Mouse (Mus musculus): ENCODE measurements around the gene Btbd9. TPM values are rescaled to one million over a fixed set of nuclear protein-coding genes. Genes with fewer than 3 reads are reported as not detected.

Btbd9 gene
- polyA plus RNA-seq, 1 experiment, result 21.3 TPM

DNA sequence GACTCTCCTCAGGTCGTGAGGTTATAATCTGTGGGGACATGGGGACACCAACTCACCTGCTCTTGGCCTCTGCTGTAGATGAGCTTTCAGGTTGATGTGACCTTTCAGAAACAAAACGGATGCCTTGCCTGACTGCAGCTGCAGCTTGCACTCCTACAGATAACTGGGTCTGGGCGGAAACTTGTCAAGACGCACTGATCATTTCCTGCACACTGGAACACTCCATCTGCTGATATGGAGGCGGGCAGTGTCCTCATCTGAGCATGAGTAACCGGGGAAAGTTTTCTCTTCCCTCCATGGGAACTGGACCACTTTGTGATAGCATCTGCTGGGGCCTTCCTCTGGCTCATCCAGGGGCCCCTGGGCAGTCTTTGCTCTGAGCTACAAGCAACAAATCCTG lies 361.9 kb downstream of the Btbd9 start:
- Histone ChIP-seq H3K36me3 (ENCODE audit: control insufficient read depth, insufficient read depth) (no peaks in the 10 kb centered on the region), H3K79me2 (ENCODE audit: control insufficient read depth, insufficient read depth) (no peaks in the 10 kb centered on the region), H3ac (ENCODE audit: control insufficient read depth, insufficient read length) (no peak overlapping the region), H3K4me2 (ENCODE audit: low read depth) (no peak overlapping the region), H3K27me3 (ENCODE audit: control insufficient read depth, insufficient read depth, insufficient read length) (no peaks in the 10 kb centered on the region), H3K4me3 (no peak overlapping the region)
- TF ChIP-seq USF1 (IDR thresholded peaks at IDR 0.05; ENCODE audit: low read depth) (no peak), MAX (IDR thresholded peaks at IDR 0.05; ENCODE audit: low read depth) (no peak), REST (IDR thresholded peaks at IDR 0.05; ENCODE audit: insufficient read depth, insufficient read length) (no peak), POLR2AphosphoS2 (IDR thresholded peaks at IDR 0.05; ENCODE audit: insufficient read length, low read depth) (peak; percentile 11), POLR2A (IDR thresholded peaks at IDR 0.05; ENCODE audit: insufficient read length, low read depth) (no peak), MYOD1 (IDR thresholded peaks at IDR 0.05; ENCODE audit: control insufficient read depth in 1 of 3, insufficient read length in 2 of 3, low read depth in 2 of 3) (no peak), CEBPB (IDR thresholded peaks at IDR 0.05; ENCODE audit: insufficient read depth, poor library complexity, severe bottlenecking) (no peak), MYOG (IDR thresholded peaks at IDR 0.05; ENCODE audit: control insufficient read depth in 1 of 3, insufficient read depth in 1 of 3, insufficient read length in 2 of 3, low read depth in 2 of 3) (no peak)

DNA sequence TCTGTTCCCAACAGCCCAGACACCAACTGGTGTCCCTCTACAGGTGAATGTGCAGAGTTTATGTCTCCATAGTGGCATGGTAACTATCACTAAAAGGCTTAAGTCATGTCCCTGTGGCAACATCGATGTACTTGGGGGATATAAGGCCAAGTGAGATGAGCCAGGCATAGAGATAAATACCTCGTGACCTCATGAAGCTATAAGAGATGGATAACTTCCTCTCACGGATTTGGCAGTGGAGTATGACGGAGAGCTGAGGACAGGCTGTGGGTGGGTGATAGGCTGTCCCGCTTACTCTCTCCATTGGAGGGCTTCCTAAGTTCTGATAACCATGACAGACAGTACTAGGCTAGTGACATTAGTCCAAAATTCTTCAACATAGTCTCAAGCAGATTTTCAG lies 362.9 kb downstream of the Btbd9 start:
- H3K36me3 ChIP-seq (ENCODE audit: control insufficient read depth, insufficient read depth), result no peaks in the 10 kb centered on the region
- no peak overlapping the region for H3ac ChIP-seq (ENCODE audit: control insufficient read depth, insufficient read length)
- TF ChIP-seq MYOD1 (IDR thresholded peaks at IDR 0.05; ENCODE audit: control insufficient read depth in 1 of 3, insufficient read length in 2 of 3, low read depth in 2 of 3), result peak in 1 of 3 experiments; percentile 28
- no peak for TF ChIP-seq SRF (IDR thresholded peaks at IDR 0.05; ENCODE audit: control insufficient read depth, insufficient read length, low read depth)
- no peak overlapping the region for H3K4me2 ChIP-seq (ENCODE audit: low read depth)
- H3K27me3 ChIP-seq (ENCODE audit: control insufficient read depth, insufficient read depth, insufficient read length), result no peaks in the 10 kb centered on the region
- H3K79me2 ChIP-seq (ENCODE audit: control insufficient read depth, insufficient read depth), result no peaks in the 10 kb centered on the region
- no peak overlapping the region for H3K4me3 ChIP-seq

DNA sequence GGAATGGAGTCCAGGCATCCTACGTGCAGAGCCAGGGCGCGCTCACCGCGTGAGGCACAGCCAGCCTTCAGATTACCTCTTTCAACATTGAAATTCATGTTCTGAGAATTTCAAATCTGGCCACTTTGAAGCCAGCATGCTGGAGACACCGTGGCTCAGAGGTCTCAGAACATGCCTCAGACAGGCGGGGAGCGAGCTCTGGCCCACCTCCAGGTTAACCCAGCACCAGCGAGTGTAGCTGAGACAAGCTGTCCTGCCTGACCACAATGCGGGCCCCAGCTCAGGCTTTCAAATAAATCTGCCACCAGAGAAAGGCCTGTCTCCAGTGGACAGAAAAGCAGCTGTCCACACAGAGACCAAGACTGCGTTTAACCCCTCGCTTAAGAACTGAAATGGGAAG lies 363.6 kb downstream of the Btbd9 start:
- Histone ChIP-seq H3K4me2 (ENCODE audit: low read depth) (no peak overlapping the region), H3K36me3 (ENCODE audit: control insufficient read depth, insufficient read depth) (no peaks in the 10 kb centered on the region), H3K4me3 (no peak overlapping the region), H3ac (ENCODE audit: control insufficient read depth, insufficient read length) (no peak overlapping the region), H3K27me3 (ENCODE audit: control insufficient read depth, insufficient read depth, insufficient read length) (no peaks in the 10 kb centered on the region), H3K79me2 (ENCODE audit: control insufficient read depth, insufficient read depth) (no peaks in the 10 kb centered on the region)
- no peak for TF ChIP-seq MAX (IDR thresholded peaks at IDR 0.05; ENCODE audit: low read depth)
- TF ChIP-seq USF1 (IDR thresholded peaks at IDR 0.05; ENCODE audit: low read depth), result no peak
- no peak for TF ChIP-seq E2F4 (IDR thresholded peaks at IDR 0.05; ENCODE audit: insufficient read depth)
- no peak for TF ChIP-seq TCF3 (IDR thresholded peaks at IDR 0.05; ENCODE audit: insufficient read length, low read depth)
- no peak for TF ChIP-seq REST (IDR thresholded peaks at IDR 0.05; ENCODE audit: insufficient read depth, insufficient read length)
- peak in 1 of 3 experiments; percentile 3 for TF ChIP-seq MYOG (IDR thresholded peaks at IDR 0.05; ENCODE audit: control insufficient read depth in 1 of 3, insufficient read depth in 1 of 3, insufficient read length in 2 of 3, low read depth in 2 of 3)

DNA sequence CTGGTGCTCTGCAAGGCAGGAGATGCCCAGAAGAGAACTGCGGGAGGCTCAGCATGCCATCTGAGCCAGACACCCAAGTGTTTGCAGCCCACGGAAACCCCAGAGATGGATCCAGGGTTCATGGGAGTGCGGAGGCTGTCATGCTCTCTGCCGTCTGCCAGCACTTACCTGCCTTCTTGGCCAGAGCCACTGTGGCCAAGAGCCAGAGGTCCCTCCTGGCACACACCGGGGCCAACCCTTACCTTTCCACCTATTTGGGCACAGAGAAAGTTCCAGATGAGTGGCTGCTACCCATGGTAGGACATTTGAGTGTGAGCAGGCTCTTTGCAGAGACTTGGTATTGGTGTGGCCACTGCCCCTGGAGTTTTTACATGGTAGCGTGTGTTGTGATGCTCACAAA lies 365.4 kb downstream of the Btbd9 start:
- Histone ChIP-seq H3K36me3 (ENCODE audit: control insufficient read depth, insufficient read depth) (no peaks in the 10 kb centered on the region), H3K79me2 (ENCODE audit: control insufficient read depth, insufficient read depth) (no peaks in the 10 kb centered on the region), H3K4me2 (ENCODE audit: low read depth) (no peak overlapping the region), H3K4me3 (no peak overlapping the region), H3ac (ENCODE audit: control insufficient read depth, insufficient read length) (no peak overlapping the region), H3K27me3 (ENCODE audit: control insufficient read depth, insufficient read depth, insufficient read length) (no peaks in the 10 kb centered on the region)
- TF ChIP-seq REST (IDR thresholded peaks at IDR 0.05; ENCODE audit: insufficient read depth, insufficient read length), result no peak

DNA sequence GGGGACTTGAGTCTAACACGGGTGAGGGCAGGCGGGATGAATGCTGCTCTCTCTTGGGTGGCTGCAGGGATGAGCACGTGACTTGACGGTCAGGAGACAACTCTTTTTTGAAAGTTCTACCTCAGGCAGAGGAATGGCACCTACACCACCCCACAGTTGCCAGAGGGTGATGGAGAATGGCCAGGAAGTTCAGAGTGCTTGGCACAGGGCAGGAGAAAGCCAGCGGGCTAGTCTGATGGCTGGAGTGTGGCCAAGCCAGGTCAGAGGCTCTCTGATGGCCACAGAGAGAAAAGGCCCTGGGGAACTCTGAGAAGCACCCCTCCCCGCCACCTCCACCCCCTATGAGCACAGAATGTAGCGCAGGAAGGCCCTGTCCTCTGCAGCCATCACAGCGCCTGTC lies 366.0 kb downstream of the Btbd9 start:
- Histone ChIP-seq H3K79me2 (ENCODE audit: control insufficient read depth, insufficient read depth) (no peaks in the 10 kb centered on the region), H3K4me3 (no peak overlapping the region), H3K27me3 (ENCODE audit: control insufficient read depth, insufficient read depth, insufficient read length) (no peaks in the 10 kb centered on the region), H3ac (ENCODE audit: control insufficient read depth, insufficient read length) (no peak overlapping the region), H3K36me3 (ENCODE audit: control insufficient read depth, insufficient read depth) (no peaks in the 10 kb centered on the region), H3K4me2 (ENCODE audit: low read depth) (no peak overlapping the region)
- TF ChIP-seq MYOD1 (IDR thresholded peaks at IDR 0.05; ENCODE audit: control insufficient read depth in 1 of 3, insufficient read length in 2 of 3, low read depth in 2 of 3) (no peak), POLR2AphosphoS2 (IDR thresholded peaks at IDR 0.05; ENCODE audit: insufficient read length, low read depth) (peak; percentile 20), SRF (IDR thresholded peaks at IDR 0.05; ENCODE audit: control insufficient read depth, insufficient read length, low read depth) (no peak), USF1 (IDR thresholded peaks at IDR 0.05; ENCODE audit: low read depth) (no peak), REST (IDR thresholded peaks at IDR 0.05; ENCODE audit: insufficient read depth, insufficient read length) (no peak)

DNA sequence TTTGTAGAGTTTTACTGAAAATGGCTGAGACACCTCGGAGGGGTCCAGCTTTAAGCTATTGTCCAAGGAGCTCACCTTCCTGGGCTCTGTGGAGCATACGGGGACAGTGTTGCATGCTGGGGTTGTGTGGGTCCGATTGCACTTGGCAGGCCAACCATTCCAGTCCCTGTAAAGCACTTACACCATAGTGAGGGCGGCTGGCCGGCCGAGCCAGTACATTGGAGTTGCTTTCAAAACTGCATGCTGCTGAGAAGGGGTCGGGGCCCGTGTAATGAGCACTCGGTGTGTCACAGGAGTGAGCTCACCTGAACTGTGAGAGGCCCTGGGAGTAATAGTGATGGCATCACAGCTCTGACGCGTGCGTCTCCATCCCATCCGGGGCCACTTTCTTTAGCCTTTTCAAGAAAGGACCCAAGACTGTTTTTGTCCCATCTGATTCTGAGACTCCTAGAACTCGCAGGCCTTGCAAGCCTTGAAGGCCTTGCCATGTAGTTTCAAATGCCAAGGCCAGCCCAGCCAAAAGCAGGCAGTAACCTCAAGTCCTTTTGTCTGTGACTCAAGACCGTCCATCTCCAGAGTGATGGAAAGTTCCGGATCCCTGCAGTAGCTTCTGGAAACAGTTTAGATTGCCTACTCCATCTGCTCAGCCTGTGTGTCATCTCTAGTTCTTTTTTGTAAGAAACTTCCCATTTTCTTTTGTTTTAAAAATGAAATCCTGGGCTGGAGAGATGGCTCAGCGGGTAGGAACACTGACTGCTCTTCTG lies 371.0 kb downstream of the Btbd9 start:
- Histone ChIP-seq H3ac (ENCODE audit: control insufficient read depth, insufficient read length) (no peak overlapping the region), H3K27me3 (ENCODE audit: control insufficient read depth, insufficient read depth, insufficient read length) (no peaks in the 10 kb centered on the region), H3K36me3 (ENCODE audit: control insufficient read depth, insufficient read depth) (no peaks in the 10 kb centered on the region), H3K4me2 (ENCODE audit: low read depth) (no peak overlapping the region), H3K4me3 (no peak overlapping the region), H3K79me2 (ENCODE audit: control insufficient read depth, insufficient read depth) (peaks cover 32% of the 10 kb centered on the region)
- TF ChIP-seq TCF12 (IDR thresholded peaks at IDR 0.05; ENCODE audit: insufficient read depth, poor library complexity, severe bottlenecking) (no peak), MYOD1 (IDR thresholded peaks at IDR 0.05; ENCODE audit: control insufficient read depth in 1 of 3, insufficient read length in 2 of 3, low read depth in 2 of 3) (no peak), SRF (IDR thresholded peaks at IDR 0.05; ENCODE audit: control insufficient read depth, insufficient read length, low read depth) (no peak), CEBPB (IDR thresholded peaks at IDR 0.05; ENCODE audit: insufficient read depth, poor library complexity, severe bottlenecking) (no peak), POLR2A (IDR thresholded peaks at IDR 0.05; ENCODE audit: insufficient read length, low read depth) (no peak), REST (IDR thresholded peaks at IDR 0.05; ENCODE audit: insufficient read depth, insufficient read length) (no peak), POLR2AphosphoS2 (IDR thresholded peaks at IDR 0.05; ENCODE audit: insufficient read length, low read depth) (no peak), E2F4 (IDR thresholded peaks at IDR 0.05; ENCODE audit: insufficient read depth) (no peak), TCF3 (IDR thresholded peaks at IDR 0.05; ENCODE audit: insufficient read length, low read depth) (no peak), MYOG (IDR thresholded peaks at IDR 0.05; ENCODE audit: control insufficient read depth in 1 of 3, insufficient read depth in 1 of 3, insufficient read length in 2 of 3, low read depth in 2 of 3) (no peak), MAX (IDR thresholded peaks at IDR 0.05; ENCODE audit: low read depth) (no peak), USF1 (IDR thresholded peaks at IDR 0.05; ENCODE audit: low read depth) (no peak)
